Mouse (Mus musculus): ENCODE measurements at regions not wholly inside any gene's neighbourhood (a gene's known extent, or its start where the extent isn't known, plus 50 kb on each side); places are given as distances from the start of the nearest gene placed in this dataset.
"Not testable (repeated sequence)": the region's sequence is repeated elsewhere in the genome, so short reads cannot be mapped to it uniquely, and the experiment has no call there.

DNA sequence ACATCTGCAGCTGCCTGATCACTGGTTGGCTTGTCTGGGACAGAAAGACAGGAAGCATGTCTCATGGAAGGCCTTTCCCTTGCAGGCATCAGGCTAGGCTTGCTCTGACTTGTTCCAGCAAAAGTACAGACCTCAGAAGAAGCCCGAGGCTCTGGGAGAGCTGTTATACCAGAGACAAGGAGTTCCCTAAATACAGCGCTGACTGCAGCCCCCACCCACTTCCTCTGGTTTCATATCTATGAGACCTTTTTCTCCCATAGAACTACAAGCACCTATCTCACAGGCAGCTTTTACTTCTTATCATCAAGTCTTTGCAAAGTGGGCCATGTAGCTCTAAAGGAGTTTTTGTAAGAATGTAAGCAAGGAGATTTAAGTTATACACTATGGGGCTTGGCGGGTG is 312.2 kb upstream of the Vmn1r3 start:
- no CpG with 5 or more reads among the region's 3 CpGs for WGBS
- H3K4me2 ChIP-seq (replicated peaks; ENCODE audit: low read depth, low read length); H3K27me3 ChIP-seq (ENCODE audit: insufficient read depth, low read length); H3K9me3 ChIP-seq (ENCODE audit: low read length); H3K9ac ChIP-seq (replicated peaks; ENCODE audit: low read length); H3K4me1 ChIP-seq (ENCODE audit: insufficient read depth, low read length); ATAC-seq (ENCODE audit: low FRiP score, low TSS enrichment); H3K27ac ChIP-seq (ENCODE audit: low read length); H3K36me3 ChIP-seq (ENCODE audit: insufficient read depth, low read length); H3K4me3 ChIP-seq (ENCODE audit: low read length): not testable (repeated sequence)

GRCm38 (mm10) chr4:3495987-3496386 is 310.8 kb upstream of the Vmn1r3 start:
- not testable (repeated sequence) for H3K4me3 ChIP-seq (ENCODE audit: low read length); ATAC-seq (ENCODE audit: low FRiP score, low TSS enrichment)
- WGBS: 76% methylated on average over 1 of the region's 1 CpGs

DNA sequence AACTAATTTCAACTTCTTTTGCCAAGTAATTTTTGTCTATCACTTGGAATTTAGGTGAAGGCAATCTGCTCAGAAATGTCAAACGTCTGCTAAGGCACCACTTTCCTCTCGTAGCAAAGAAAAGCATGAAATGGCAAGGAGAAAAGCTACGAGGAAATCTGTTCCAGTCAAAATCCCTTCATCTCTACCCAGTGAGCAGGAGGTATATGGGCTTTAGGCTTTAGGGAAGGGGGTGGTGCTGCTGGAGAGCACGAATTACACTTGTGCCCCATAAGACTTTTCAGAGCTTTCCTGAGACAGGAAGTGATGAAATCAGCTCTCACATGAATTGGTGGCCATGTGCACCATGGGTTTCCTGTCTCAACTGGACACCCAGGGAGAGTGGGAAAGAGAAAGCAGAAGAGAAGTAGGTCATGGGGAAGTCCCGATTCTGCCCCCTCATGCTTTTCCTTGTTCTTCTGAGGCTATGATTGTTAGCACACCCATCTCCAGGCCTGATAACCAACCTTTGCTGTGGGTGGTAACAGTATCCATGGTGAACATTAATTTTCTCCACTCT is 309.0 kb upstream of the Vmn1r3 start:
- H3K4me2 ChIP-seq (replicated peaks; ENCODE audit: low read depth, low read length); ATAC-seq (ENCODE audit: low FRiP score, low TSS enrichment); H3K27me3 ChIP-seq (ENCODE audit: insufficient read depth, low read length); H3K4me1 ChIP-seq (ENCODE audit: insufficient read depth, low read length); H3K27ac ChIP-seq (ENCODE audit: low read length); H3K36me3 ChIP-seq (ENCODE audit: insufficient read depth, low read length); H3K9ac ChIP-seq (replicated peaks; ENCODE audit: low read length); H3K4me3 ChIP-seq (ENCODE audit: low read length); H3K9me3 ChIP-seq (ENCODE audit: low read length): not testable (repeated sequence)
- no CpG with 5 or more reads among the region's 5 CpGs for WGBS

More at GRCm38 (mm10) chr4:3495987-3496386, 310.8 kb upstream of the Vmn1r3 start:
- H3K4me2 ChIP-seq (replicated peaks; ENCODE audit: low read depth, low read length); H3K9me3 ChIP-seq (ENCODE audit: low read length); H3K27ac ChIP-seq (ENCODE audit: low read length); H3K4me1 ChIP-seq (ENCODE audit: insufficient read depth, low read length); H3K9ac ChIP-seq (replicated peaks; ENCODE audit: low read length); H3K27me3 ChIP-seq (ENCODE audit: insufficient read depth, low read length); H3K36me3 ChIP-seq (ENCODE audit: insufficient read depth, low read length): not testable (repeated sequence)

GRCm38 (mm10) chr4:3490901-3491300 is 305.7 kb upstream of the Vmn1r3 start:
- H3K4me2 ChIP-seq (replicated peaks; ENCODE audit: low read depth, low read length); H3K9me3 ChIP-seq (ENCODE audit: low read length); H3K36me3 ChIP-seq (ENCODE audit: insufficient read depth, low read length); H3K9ac ChIP-seq (replicated peaks; ENCODE audit: low read length); H3K4me3 ChIP-seq (ENCODE audit: low read length); H3K27ac ChIP-seq (ENCODE audit: low read length); ATAC-seq (ENCODE audit: low FRiP score, low TSS enrichment); H3K27me3 ChIP-seq (ENCODE audit: insufficient read depth, low read length); H3K4me1 ChIP-seq (ENCODE audit: insufficient read depth, low read length): not testable (repeated sequence)
- WGBS: no CpG with 5 or more reads among the region's 5 CpGs

- Histone ChIP-seq H3K4me3 (ENCODE audit: low read length) (no peak overlapping the region), H3K9me3 (ENCODE audit: low read length) (peaks cover 6% of the 10 kb centered on the region), H3K27ac (ENCODE audit: low read length) (no peak overlapping the region), H3K4me2 (replicated peaks; ENCODE audit: low read depth, low read length) (no peak overlapping the region), H3K4me1 (ENCODE audit: insufficient read depth, low read length) (no peaks in the 10 kb centered on the region), H3K27me3 (ENCODE audit: insufficient read depth, low read length) (no peaks in the 10 kb centered on the region), H3K9ac (replicated peaks; ENCODE audit: low read length) (no peak overlapping the region), H3K36me3 (ENCODE audit: insufficient read depth, low read length) (no peaks in the 10 kb centered on the region)
- ATAC-seq (ENCODE audit: low FRiP score, low TSS enrichment): no peak
- 87% methylated on average over 2 of the region's 2 CpGs for WGBS
Measured at GRCm38 (mm10) chr4:3482092-3482491, 296.9 kb upstream of the Vmn1r3 start.

- Histone ChIP-seq H3K27me3 (ENCODE audit: insufficient read depth, low read length) (no peaks in the 10 kb centered on the region), H3K4me3 (ENCODE audit: low read length) (no peak overlapping the region), H3K9me3 (ENCODE audit: low read length) (peaks cover 24% of the 10 kb centered on the region), H3K4me2 (replicated peaks; ENCODE audit: low read depth, low read length) (no peak overlapping the region), H3K4me1 (ENCODE audit: insufficient read depth, low read length) (no peaks in the 10 kb centered on the region), H3K36me3 (ENCODE audit: insufficient read depth, low read length) (no peaks in the 10 kb centered on the region), H3K27ac (ENCODE audit: low read length) (no peak overlapping the region), H3K9ac (replicated peaks; ENCODE audit: low read length) (no peak overlapping the region)
- ATAC-seq (ENCODE audit: low FRiP score, low TSS enrichment): no peak
- 93% methylated on average over 12 of the region's 12 CpGs for WGBS
Measured at GRCm38 (mm10) chr4:3456773-3457172, 271.6 kb upstream of the Vmn1r3 start.

GRCm38 (mm10) chr4:3437380-3437779 is 252.2 kb upstream of the Vmn1r3 start:
- H3K9me3 ChIP-seq (ENCODE audit: low read length): not testable (repeated sequence)

DNA sequence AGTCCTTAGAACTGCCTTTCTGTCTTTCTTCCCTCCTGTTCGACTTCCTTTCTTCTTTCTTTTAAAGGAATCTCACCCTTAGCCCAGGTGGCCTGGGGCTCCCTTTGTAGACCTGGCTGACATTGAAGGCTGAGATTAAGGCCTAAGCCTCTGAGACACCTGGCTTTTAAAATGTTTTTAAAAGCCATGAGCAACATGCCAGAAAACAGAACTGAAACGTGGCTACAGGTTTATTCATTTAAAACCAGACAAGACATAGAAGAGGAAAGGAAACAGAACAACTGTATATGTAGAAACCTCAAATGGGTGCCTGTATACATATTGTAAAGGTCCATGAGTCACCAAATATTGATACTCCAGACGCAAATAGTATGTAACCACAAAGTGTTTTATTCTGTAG is 242.8 kb upstream of the Vmn1r3 start:
- ATAC-seq (ENCODE audit: low FRiP score, low TSS enrichment): no peak
- WGBS: 57% methylated on average over 3 of the region's 3 CpGs

More at GRCm38 (mm10) chr4:3437380-3437779, 252.2 kb upstream of the Vmn1r3 start:
- H3K4me3 ChIP-seq (ENCODE audit: low read length); H3K36me3 ChIP-seq (ENCODE audit: insufficient read depth, low read length); H3K9ac ChIP-seq (replicated peaks; ENCODE audit: low read length); H3K4me1 ChIP-seq (ENCODE audit: insufficient read depth, low read length); ATAC-seq (ENCODE audit: low FRiP score, low TSS enrichment); H3K4me2 ChIP-seq (replicated peaks; ENCODE audit: low read depth, low read length); H3K27ac ChIP-seq (ENCODE audit: low read length); H3K27me3 ChIP-seq (ENCODE audit: insufficient read depth, low read length): not testable (repeated sequence)
- WGBS: 90% methylated on average over 2 of the region's 2 CpGs

GRCm38 (mm10) chr4:3419920-3420499 is 234.9 kb upstream of the Vmn1r3 start:
- no peak overlapping the region for H3K27ac ChIP-seq (ENCODE audit: low read length)
- no peaks in the 10 kb centered on the region for H3K27me3 ChIP-seq (ENCODE audit: insufficient read depth, low read length)
- H3K4me2 ChIP-seq (replicated peaks; ENCODE audit: low read depth, low read length): no peak overlapping the region
- WGBS: 33% methylated on average over 3 of the region's 3 CpGs
- H3K9ac ChIP-seq (replicated peaks; ENCODE audit: low read length): no peak overlapping the region
- H3K9me3 ChIP-seq (ENCODE audit: low read length): no peaks in the 10 kb centered on the region
- H3K4me3 ChIP-seq (ENCODE audit: low read length): no peak overlapping the region
- ATAC-seq (ENCODE audit: low FRiP score, low TSS enrichment): peak; percentile 46; the same call in 1 of the 2 replicates
- no peaks in the 10 kb centered on the region for H3K36me3 ChIP-seq (ENCODE audit: insufficient read depth, low read length)
- 0 out of 2 replicates have a peak, but pooled peaks cover 4% of the 10 kb centered on the region for H3K4me1 ChIP-seq (ENCODE audit: insufficient read depth, low read length)

More for the DNA sequence above, 242.8 kb upstream of the Vmn1r3 start:
- Histone ChIP-seq H3K27me3 (ENCODE audit: insufficient read depth, low read length) (no peaks in the 10 kb centered on the region), H3K9me3 (ENCODE audit: low read length) (no peaks in the 10 kb centered on the region), H3K27ac (ENCODE audit: low read length) (no peak overlapping the region), H3K9ac (replicated peaks; ENCODE audit: low read length) (no peak overlapping the region), H3K36me3 (ENCODE audit: insufficient read depth, low read length) (no peaks in the 10 kb centered on the region), H3K4me3 (ENCODE audit: low read length) (no peak overlapping the region), H3K4me2 (replicated peaks; ENCODE audit: low read depth, low read length) (no peak overlapping the region), H3K4me1 (ENCODE audit: insufficient read depth, low read length) (no peaks in the 10 kb centered on the region)

DNA sequence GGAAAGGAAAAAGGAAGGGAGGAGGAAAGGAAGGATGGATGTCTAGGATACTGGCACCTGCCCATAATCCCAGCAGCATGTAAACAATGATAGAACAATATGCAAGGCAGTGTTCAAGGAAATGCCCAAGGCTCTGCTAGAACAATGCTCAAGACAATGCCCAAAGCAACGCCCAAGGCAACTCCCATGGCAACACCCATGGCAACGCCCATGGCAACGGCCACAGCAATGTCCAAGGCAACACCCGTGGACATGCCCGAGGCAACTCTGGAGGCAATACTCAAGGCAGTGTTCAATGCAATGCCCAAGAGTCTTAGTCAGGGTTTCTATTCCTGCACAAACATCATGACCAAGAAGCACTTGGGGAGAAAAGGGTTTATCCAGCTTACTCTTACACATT is 231.5 kb upstream of the Vmn1r3 start:
- no peaks in the 10 kb centered on the region for H3K9me3 ChIP-seq (ENCODE audit: low read length)
- ATAC-seq (ENCODE audit: low FRiP score, low TSS enrichment): no peak
- H3K4me2 ChIP-seq (replicated peaks; ENCODE audit: low read depth, low read length): no peak overlapping the region
- peaks cover 16% of the 10 kb centered on the region for H3K4me1 ChIP-seq (ENCODE audit: insufficient read depth, low read length)
- no peak overlapping the region for H3K4me3 ChIP-seq (ENCODE audit: low read length)
- no peaks in the 10 kb centered on the region for H3K27me3 ChIP-seq (ENCODE audit: insufficient read depth, low read length)
- 88% methylated on average over 5 of the region's 5 CpGs for WGBS
- no peak overlapping the region for H3K9ac ChIP-seq (replicated peaks; ENCODE audit: low read length)
- no peak overlapping the region for H3K27ac ChIP-seq (ENCODE audit: low read length)
- H3K36me3 ChIP-seq (ENCODE audit: insufficient read depth, low read length): no peaks in the 10 kb centered on the region

All from kidney, embryonic 16.5 days (tissue).